Mouse (Mus musculus) cortical plate, adult 2 months (tissue): Measurements from ENCODE around the gene Zbtb38.

ENCODE experiments used
- CTCF ChIP-seq: fragments of 200-500 bp; IDR thresholded peaks from 2 replicates; pipeline ENCODE4 v1.5.1; 2011; ENCODE audit warnings: mild to moderate bottlenecking, control low read depth, low read length; ENCODE audit not compliant: insufficient read depth; ENCODE audit errors: extremely low read depth
- POLR2A ChIP-seq: fragments of 200-500 bp; IDR thresholded peaks from 2 replicates; pipeline ENCODE4 v1.6.1; 2011; ENCODE audit warnings: mild to moderate bottlenecking, low read length, control low read depth; ENCODE audit not compliant: insufficient read depth; ENCODE audit errors: extremely low read depth

GRCm38 (mm10) chr9:96710241-96710946 lies 42.2 kb downstream of the Zbtb38 start:
- TF ChIP-seq CTCF (no peak), POLR2A (no peak)
